Mouse (Mus musculus) gastrocnemius, postnatal 4 days (tissue): Measurements from ENCODE around the gene Zfp568. TPM values are rescaled to one million over a fixed set of nuclear protein-coding genes. Genes with fewer than 3 reads are reported as not detected.
A peak's percentile ranks its signal among the peaks of the same experiment; 100 is the strongest.
"Not testable (repeated sequence)": the region's sequence is repeated elsewhere in the genome, so short reads cannot be mapped to it uniquely, and the experiment has no call there.

ENCODE experiments used
- DNase-seq, 2 experiments: peaks; one replicate each; pipeline ENCODE4 v3.0.0; 2021 to 2022; ENCODE audit warnings: low spot score in 2 of 2, mixed read lengths in 2 of 2
- long read RNA-seq, 2 experiments: library from polyadenylated mRNA; stranded (forward); transcript quantifications; one replicate each; pipeline ENCODE4 v2.0.0; 2021
- total RNA-seq, 2 experiments: library from RNA; stranded (reverse); gene quantifications; 2 replicates each; pipeline ENCODE4 v1.2.3; 2021

Gene Zfp568
- total RNA-seq, result 100 to 1,000 TPM; 140 to 141 TPM
- long read RNA-seq, experiment 1, full-length matches to known transcripts, result 1 of 26 reads
- long read RNA-seq, experiment 1, partial matches to known transcripts, result 12 of 26 reads
- long read RNA-seq, experiment 1, other reads (novel, unspliced or antisense), result 13 of 26 reads
- long read RNA-seq, experiment 2, full-length matches to known transcripts, result 2 of 49 reads
- long read RNA-seq, experiment 2, partial matches to known transcripts, result 29 of 49 reads
- long read RNA-seq, experiment 2, other reads (novel, unspliced or antisense), result 18 of 49 reads

DNA sequence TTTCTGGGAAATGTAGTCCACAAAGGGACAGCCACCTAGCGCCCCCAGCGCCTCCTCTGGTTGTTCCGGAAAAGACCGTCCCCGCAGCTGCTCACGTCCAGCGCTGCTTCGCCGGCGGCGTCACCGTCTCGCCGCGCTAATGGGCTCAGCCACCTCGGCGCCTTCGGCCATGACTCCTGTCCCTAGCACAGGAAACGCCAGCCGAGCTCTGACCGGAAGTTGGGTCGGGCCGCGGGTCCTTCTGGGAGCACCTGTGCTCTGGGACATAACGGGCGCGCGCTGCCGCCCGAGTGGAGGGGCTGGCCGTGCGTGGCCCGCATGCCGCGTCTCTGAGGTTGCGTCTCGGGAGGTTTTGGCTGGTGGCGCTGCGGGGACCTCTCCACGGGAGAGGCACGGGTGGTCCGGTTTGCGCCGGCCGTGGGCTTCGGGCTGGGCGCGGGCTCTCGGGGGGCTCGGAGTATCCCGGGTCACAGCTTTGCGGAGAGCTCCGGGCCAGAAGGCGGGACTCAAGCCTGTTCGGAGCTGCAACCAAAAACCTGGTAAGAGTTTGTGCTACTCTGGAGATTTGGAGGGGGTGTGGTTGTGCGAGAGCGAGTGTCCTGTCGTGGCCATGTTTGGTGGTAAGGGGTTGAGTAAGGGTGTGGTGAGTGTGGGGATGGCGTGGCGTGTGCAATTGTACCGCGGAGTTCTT is at the start of gene Zfp568:
Gene Zfp568, plus strand, starts transcription at position 266 of the 691 bp plus-strand sequence.
- peak; percentile 88 to 94 for DNase-seq

DNA sequence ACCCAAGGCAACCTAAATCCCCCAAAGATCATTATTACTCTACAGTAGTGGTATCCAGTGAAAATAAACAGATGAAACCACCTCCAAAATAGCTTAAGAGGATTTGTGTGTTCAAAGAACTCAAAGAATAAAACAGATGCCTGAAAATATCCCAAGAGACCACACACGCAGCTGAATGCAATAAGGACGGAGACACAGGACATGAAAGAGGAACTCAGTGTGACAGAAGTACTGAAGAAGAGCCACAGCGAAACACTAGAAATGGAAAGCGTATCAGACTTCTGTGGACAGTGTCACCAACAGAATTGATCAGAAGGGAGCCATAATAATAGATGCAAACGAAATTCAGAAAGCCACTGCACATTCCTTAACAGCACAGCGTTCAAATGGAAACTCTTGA is 44.9 kb upstream of the Zfp568 start:
- DNase-seq, result no peak

DNA sequence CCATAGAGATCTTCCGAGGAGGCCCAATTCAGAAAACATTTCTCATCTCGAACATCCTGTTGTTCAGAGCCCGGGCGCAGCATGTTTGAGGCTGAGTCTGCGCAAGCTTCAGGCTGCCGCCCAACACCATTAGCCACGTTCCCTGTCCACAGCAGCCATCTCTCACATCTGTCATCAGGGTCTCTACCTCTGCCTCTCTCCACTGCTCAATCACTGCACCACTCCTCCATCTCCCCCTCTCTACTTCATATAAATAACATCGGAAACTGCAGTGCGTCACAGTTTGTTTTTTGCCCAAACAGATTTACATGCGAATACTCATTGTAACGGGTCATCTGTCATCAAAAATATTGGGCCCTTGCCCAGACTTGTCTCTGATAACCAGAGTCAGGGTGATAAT is 42.7 kb upstream of the Zfp568 start:
- DNase-seq, result no peak

DNA sequence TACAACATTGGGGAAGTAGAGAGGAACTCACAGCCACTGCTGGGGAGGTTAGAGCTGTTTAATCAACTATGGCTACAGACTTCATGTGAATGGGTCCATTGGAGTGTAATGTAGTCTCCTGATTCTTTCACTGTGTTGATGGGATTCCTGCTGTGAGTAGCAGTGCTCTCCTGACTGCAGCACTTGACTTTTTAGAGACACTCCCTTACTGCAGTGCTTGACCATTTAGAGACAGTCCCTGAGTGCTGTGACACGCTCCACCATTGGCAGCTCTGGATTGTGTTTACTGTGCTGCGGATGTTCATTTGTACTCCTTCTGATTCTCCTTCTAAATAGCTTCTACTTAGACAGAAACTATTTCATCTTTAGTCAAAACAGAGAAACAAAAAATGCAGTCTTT is 41.0 kb upstream of the Zfp568 start:
- no peak for DNase-seq

DNA sequence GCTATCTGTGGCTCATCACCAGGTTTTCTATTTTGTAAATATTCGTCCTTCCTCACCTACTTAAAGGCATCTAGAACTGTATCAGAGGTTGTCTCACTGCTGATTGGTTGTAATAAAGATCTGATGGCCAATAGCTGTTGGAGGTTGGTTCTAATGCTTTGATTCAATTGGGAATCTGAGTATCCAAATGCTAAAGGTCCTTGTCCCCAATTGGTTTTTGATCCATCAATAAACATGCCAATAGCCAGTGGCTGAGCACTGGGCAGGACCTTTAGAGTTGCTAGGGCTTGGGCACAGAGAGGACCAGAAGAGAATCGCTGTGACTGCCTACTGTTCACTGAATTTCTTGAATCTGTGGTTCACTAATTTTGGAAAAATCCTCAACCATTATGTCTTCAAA is 40.0 kb upstream of the Zfp568 start:
- DNase-seq, result no peak

DNA sequence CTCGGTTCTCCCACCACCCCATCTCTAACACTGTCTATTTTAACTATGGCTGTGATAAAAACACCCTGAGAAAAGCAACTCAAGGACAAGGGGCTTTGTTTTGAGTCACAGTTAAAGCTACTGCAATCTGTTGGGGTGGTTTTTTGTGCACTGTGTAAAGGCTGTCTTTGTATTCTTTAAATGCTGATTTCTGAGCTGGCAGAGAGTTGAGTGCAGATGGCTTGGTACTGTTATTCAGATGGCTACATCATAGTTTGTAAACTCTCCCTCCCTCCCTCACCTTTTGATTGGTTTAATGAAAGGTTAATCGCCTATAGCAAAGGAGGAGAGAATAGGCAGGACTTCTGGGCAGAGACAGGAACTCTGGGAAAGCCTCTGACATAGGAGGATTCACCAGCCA is 39.6 kb upstream of the Zfp568 start:
- no peak for DNase-seq

DNA sequence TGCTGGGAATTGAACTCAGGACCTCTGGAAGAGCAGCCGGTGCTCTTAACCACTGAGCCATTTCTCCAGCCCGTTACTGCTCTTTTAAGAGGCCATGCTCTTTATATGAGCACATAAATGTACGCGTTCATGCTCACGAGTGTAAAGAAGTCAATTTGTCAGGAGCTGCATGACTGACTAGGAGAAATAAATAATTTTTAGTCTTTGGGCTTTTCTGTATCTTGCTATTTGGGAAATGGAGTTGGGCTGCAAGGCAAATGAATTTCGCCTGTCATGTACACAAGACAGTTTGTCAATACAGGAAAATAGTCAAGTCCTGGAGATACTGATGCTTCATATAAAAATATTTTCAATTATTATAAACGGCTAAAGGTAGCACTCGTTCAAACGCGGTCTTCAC is 30.7 kb upstream of the Zfp568 start:
- DNase-seq, result no peak

DNA sequence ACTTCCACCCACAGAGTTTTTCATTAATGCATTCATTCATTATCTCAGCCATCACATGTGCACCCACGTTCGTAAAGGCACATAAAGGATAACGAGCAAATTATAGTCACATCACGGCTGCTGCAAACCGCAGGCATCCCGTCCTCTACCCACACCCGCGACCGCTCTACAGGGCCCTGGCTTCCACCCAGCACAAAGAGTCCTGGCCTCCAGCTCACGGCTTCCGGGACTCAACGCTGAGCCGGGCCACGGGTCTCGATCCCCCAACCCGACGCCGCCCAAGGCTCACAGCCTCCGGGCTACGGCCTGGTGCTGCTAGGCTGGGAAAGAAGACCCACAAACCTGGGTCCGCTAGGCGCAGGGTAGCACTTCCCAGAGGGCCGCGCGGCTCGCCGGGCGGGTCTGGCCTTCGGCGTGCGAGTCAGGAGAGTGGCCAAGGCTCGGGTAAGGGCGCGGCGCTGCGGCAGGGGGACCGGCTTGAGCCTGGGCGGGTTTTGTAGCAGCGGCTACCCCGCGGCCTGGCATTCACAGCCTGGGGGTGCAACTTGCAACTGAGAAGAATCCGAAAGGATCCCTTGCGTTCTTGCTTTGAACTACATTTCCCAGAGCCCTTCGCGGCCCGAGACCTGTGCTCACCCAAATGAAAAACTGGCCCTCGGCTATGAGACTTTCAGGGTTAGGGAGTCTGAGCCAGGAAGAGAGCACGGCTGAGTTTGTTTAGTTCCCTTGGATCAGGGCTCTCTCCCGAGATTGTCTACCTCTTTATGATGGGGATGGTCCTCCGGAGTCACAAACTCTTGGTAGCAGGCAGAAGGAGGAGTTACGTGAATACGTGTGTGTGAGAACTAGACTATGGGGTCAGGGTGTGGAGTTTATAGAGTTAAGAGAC is 30.0 kb upstream of the Zfp568 start, which contains the start of gene Zfp74:
Gene Zfp74, minus strand, starts transcription at position 577 of the 889 bp plus-strand sequence.
- DNase-seq, result peak; percentile 52 to 77

DNA sequence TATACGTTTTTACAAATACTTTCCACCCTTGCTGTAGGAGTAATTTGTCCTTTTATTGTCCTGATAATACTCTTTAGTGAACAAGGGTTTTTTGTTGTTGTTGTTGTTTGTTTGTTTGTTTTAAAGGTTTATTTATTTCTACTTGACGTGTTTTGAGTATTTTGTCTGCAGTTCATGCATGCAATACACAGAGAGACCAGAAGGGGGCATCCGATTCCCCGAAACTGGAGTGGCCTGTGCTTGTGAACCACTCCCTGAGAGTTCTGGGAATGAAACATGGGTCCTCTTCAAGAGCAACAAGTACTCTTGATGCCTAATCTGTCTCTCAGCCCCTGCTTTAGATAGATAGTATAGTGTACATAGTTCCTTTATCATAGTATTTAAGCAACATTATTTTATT is 29.0 kb upstream of the Zfp568 start:
- DNase-seq, result peak in 1 of 2 experiments; percentile 38

DNA sequence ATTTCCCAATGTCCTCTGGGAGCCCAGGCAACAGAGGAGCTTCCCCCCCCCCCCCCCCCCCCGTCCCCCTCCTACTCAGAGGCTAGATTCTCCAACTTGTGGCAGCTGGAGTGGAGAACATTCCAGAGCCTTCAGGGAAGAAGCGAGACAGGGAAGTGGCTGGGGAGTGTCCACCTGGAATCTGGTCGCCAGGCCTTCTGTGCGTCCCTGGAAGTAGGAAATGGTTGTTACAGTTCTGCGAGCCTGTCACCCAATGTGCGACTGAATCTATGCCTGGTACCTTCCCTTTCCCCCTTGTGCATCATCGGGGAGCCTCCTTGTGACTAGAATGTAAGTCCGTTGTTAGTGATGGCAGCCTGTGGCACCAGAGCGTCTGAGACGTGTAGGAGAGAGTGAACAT is 27.5 kb upstream of the Zfp568 start:
- no peak for DNase-seq

DNA sequence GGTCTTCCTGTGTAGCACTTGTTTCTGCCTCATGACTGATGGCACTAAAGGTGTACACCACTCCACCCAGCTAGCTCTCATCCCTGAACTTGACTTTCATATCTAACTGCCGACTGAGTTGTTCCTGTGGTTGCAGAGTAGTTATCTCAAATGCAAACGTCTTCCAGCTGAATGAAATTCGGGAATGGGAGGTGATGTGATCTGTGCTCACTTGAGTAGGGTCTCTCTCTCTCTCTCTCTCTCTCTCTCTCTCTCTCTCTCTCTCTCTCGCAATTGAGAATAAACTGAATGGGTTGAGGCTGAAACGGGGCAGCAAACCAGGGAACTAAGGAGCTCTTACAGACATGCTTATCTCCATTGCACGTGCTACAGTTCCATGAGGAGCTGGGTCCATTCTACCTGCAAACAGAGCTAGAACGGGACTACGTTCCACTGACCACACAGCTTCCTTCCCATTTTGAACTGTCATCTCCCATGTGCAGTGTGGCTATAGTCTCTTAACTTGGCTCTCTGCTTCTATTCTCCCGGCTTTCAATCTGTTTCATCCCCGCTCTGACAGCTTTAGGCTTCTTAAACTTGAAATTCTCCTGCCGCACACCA is 25.5 kb upstream of the Zfp568 start:
- DNase-seq, result no peak

DNA sequence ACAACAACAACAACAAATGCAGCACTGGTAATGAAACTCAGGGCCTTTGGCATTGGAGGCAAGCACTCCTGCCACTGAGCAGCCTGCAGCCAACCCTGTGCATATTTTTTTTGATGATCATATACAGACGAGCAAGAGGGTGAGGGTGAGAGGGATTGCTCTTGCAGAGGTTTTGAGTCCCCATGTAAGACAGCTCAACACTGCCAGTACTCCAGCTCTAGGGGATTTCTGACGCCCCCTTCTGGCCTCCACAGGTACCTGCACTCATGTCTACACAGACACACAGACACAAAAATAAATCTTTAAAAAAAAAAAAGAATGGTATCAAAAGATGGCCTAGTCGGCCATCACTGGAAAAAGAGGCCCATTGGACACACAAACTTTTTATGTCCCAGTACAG is 24.8 kb upstream of the Zfp568 start:
- DNase-seq, result no peak

DNA sequence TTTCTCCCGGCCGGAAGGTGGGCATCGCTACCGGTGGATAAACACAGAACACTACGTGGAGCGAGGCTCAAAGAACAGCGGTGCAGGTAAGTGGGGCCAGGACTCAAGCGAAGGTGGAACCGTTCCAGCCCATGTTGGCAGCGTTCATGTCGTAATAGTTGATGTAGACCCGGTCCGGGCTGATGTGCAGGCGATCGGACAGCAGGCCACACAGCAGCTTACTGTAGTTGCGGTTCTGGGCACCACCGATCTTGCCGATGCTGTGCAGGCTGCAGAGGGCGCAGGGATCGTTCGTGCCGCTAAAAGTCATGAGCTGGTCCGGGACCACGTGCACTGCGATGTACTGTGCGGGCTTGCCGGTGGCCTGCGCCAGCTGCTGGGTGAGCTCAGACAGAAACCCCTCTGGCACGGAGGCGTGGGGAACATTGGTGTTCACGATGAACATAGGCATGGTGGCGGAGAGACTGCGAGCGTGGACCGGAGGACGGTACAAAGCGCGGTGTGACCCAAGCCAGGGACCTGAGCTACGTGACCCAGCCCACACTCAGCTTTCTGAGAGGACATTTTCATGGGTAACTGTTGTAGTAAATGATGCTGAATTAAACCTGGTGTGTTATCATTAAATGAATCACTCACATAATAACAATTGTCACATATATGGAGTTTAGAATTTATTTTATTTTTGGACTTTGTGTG is 18.5 kb upstream of the Zfp568 start:
- DNase-seq, result not testable (repeated sequence)

DNA sequence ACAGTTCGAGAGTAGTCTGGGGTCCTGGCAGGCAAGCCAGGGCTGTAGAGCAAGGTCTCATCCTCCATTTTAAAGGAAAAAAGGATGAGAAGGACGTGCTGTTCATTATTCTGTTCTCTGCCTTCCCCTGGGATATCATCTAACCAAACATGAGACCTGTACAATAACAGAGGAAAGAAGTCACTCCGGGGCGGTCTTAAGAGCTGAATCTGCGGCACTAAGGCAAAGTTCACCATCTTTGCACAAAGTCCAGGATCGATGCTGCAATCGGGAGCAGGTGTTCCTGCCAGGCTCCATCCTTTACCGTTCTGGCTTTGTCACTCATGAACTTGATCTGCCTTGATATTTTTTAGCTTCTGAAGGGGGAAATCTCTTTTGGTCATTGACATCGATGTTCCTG is 13.1 kb upstream of the Zfp568 start:
- no peak for DNase-seq

DNA sequence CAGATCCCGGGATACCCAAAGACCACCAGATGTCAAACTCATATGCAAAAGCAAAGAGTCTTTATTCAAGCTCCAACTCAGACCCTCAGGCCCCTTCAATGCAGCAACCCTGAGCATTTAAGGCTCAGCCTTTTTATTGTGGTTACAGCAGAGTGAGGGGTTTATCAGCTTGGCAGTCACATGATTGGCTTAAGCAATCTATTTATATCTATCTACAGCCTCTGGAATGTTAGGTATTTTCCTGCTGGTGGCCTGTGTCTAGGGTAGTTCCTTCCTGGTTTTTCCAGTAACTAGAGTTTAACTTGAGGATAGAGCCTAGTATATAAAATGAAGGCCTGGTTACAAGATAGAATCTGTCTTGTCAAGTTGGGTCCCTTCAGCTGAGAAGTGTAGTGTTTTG is 3.0 kb upstream of the Zfp568 start:
- DNase-seq, result no peak

DNA sequence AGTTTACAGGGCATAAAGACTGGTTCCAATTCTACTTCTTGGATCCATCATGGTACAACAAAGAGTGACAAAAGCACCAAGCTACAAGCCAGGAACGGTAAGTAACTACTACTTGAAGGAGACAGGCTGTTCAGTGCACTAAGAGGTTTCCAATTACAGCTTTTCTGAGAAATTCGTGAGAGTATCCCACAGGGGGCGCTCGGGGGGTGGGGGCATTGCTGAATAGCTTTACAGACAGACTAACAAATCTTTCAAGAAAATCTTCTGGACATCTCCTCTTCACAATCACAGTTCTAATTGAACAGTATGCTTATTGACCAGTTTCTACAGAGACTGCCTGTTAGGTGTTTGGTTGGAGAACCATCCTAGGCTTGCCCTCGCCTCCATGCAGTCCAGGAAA is 2.3 kb upstream of the Zfp568 start:
- no peak for DNase-seq

DNA sequence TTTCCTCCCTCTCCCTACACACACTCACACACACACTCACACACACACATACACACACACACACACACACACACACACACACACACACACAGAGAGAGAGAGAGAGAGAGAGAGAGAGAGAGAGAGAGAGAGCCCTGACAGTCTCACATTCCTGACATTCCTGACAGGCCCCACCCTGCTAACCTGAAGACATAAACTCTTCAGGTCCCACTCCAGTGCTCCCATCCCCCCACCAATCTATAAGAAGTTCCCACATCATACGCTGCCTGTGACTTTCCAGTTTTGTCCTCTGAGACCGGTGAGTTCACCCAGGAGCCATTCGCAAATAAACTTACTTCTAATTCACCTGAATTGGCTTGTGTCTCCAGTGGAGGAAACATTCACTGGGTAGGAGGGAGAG is 1.9 kb upstream of the Zfp568 start:
- no peak for DNase-seq

DNA sequence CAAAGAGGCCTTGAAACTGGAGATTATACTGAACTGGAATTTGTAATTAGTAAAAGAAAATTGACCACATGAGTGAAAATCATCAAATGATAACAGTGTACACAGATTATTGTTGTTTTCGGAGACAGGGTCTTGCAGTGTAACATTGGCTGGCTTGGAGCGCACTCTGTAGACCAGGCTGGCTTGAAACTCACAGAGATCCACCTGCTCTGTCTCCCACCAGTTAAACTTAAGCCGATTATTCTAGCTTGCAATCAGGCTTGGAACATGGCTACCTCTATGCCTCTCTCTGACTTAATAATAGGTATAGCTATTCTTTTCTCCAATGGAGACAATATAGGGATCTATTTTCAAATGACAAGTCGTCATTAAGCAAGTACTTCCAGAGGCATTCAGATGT is 1.4 kb upstream of the Zfp568 start:
- no peak for DNase-seq

DNA sequence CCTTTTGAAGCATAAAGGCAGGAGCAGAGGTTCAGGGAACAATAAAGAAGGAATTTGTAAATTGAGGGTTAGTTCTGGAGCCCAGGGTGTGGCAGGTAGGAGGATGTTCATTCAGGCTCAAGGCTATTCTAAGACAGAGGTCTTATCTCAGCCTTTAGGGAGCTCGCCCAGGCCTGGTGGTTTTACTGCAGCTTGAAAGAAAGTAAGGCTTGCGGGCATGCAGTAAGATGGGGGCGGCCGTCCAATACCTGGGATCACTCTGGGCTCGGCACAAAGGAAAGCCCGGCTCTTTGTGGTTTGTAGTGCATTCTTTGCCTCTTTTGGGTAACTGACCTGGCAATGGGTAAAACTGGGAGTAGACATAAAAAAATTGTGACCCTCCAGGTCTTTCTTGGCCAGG is 824 bp upstream of the Zfp568 start:
- peak in 1 of 2 experiments; percentile 19 for DNase-seq

DNA sequence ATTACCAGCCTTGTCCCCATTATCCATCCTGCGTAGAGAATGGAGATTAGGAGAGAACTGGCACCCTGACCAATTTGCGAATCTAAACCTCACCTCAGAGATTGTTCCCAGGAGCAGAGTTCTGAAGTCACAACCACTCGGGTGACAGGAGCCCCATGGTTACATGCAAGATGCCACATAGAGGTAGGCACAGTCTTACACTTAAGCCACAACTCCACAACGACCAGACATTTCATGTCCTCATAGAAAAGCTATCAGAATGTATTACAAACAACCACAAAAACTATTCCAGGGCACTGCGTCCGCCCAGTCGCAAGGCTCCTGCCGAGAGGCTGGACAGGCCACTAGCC is 440 bp upstream of the Zfp568 start:
- DNase-seq, result no peak

DNA sequence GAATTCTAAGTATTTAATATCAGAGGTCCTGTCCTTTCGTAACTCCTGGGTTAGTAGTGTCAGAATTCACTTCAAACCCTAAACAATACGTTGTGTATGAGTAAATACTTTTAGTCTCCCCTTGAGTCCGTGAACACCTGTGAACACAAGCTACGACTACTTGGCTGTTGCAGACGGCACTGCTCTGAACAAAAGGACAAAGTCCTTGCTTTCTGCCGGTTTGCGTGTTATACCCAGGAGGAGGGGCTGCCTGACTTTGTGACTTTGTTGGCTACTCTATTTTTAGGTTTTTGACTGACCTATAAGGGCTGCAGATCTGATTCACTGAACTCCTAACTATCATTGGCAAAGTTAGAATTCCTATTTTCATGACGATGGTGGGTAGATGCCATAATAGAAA is 2.3 kb downstream of the Zfp568 start:
- no peak for DNase-seq
